Mouse (Mus musculus): ENCODE results near the gene Naxd.

Naxd gene

GRCm38 (mm10) chr8:11557768-11558629, 60.7 kb downstream of the Naxd start:
- peak; percentile 98 for DNase-seq

GRCm38 (mm10) chr8:11559511-11559910, 62.2 kb downstream of the Naxd start:
- DNase-seq, result no peak

- DNase-seq, result no peak
Observed at GRCm38 (mm10) chr8:11560220-11560619, 62.9 kb downstream of the Naxd start.

GRCm38 (mm10) chr8:11564236-11564635, 66.9 kb downstream of the Naxd start:
- DNase-seq, result no peak

Data from lung, postnatal 10 days (tissue).